Mouse (Mus musculus) retina, postnatal 7 days (tissue): ENCODE data around the gene 4930558K02Rik.
A peak's percentile ranks its signal among the peaks of the same experiment; 100 is the strongest.

Source experiments
- DNase-seq: peaks from one replicate; pipeline ENCODE4 v3.0.0-alpha.2; 2012; ENCODE audit warnings: low read depth, low spot score

Gene 4930558K02Rik

GRCm38 (mm10) chr1:161979536-161979935 lies at the start of gene 4930558K02Rik:
Gene 4930558K02Rik (minus strand): TSS chr1:161979636.
- no peak for DNase-seq

DNA sequence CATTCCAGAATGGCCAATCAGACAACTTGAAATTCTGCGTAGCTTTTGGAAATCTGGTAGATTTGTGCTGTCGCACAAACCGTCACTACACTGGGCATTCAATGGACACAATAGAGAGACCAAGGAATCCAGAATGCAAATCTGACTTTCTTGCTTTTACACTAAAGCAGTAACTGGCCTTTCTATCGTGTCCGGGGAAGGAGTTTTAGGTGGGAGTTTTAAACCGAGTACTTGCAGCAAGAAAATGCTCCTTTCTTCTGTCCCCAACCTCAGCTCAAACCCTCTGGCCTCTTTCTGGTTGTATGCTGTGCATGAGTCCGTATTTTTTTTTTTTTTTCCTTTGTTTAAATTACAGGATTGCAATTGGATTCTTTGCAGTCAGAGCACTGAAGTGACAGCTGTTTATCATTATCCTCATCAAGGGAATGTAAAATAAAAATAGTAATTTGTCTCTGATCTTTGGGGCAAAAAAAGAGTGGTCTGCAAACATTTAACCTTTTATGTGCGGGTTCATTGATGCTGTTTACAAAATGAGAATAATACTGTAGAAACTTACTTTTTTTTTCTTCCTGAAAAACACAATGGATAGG lies 44.3 kb upstream of the 4930558K02Rik start:
- DNase-seq: no peak

- no peak for DNase-seq
Measured at GRCm38 (mm10) chr1:162020766-162021165, 41.3 kb upstream of the 4930558K02Rik start.

DNA sequence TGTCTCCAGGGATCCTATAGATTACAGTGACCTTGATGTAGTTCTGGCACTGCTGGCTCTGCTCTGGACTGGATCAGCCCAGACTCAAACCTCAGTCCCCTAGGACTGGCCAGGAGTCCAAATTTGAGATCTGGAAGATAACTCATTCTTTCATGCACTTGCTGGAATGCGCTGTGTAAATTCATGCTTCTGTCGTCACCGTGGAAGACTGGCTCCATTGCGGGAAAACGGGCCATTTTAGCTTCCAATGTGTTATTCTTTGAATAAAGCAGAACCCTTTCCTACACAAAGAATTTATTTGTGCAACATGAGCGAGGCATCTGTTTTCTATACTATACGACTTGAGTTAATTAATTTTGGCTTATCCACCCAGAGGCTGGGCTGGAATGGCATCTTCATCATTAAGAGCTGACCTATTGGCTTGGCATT lies 40.9 kb upstream of the 4930558K02Rik start:
- no peak for DNase-seq

- no peak for DNase-seq
Measured at GRCm38 (mm10) chr1:162018601-162018977, 39.2 kb upstream of the 4930558K02Rik start.

DNA sequence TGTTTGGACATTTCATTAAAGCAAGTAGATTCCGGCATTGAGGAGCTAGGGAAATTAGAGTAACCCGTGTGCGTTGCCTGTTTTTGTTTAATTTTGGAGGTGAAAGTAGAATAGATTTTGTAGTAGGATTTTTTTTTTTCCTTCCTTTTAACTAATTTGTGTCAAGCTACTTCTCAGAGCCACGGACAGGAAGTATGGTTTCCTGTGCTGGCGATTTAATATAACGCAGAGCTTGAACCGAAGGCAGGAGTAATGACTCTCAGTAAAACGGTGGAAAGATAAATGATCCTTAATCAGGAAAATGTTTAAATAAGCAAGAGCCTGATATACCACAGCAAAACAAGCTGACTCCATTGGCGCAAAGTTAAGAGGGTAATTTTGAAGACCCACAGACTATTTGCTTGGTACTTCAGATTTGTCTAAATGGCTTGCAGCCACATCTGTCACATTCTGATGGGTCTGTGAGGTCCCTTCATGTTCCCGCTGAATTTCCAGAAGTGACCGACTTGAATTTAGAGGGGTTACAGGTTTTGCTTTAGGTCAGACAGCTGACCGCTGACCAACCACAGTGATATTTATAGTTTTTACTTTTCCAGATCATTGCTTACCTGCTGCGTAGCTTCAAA lies 38.7 kb upstream of the 4930558K02Rik start:
- DNase-seq: no peak

- DNase-seq: no peak
Measured at GRCm38 (mm10) chr1:162016982-162017381, 37.5 kb upstream of the 4930558K02Rik start.

- no peak for DNase-seq
Measured at GRCm38 (mm10) chr1:162015247-162015862, 35.9 kb upstream of the 4930558K02Rik start.

DNA sequence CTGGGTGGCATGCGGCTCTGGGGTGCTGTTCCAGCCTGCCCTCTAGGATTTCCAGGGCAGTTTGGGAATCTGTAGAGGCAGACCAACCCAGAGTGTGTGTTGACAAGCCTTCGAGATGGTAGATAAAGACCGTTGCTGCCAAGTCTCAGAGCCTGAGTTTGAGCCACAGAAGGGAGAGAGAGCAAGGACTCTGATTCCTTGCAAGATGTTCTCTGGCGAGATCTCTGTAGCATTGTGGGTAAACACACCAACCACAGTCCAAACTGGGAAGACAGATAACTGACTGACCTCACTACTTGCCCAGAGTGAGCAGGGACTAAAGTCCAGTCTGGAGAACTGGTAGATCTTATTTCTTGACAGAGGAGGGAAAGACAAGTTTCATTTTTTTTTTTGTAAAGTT lies 34.1 kb upstream of the 4930558K02Rik start:
- no peak for DNase-seq

GRCm38 (mm10) chr1:162011523-162012245 lies 32.2 kb upstream of the 4930558K02Rik start:
- no peak for DNase-seq

DNA sequence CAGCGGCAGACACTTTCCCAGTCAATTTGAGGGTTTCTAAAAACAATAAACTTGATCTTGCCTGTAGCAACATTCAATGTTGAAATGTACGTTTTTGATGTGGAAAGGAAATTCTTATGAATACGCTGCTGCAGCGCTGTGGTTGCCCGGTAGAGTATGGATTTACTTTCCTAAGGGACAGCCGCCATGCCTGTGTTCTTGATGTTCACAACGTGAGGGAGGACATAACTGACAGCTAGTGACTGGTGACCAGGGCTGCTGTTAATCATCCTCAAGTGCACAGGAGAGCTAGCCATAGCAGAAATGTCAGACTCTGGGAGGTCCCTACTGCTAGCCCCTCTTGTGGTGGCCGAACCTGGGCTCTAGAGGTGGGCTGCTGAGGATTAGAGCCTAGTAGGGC lies 29.6 kb upstream of the 4930558K02Rik start:
- DNase-seq: no peak

DNA sequence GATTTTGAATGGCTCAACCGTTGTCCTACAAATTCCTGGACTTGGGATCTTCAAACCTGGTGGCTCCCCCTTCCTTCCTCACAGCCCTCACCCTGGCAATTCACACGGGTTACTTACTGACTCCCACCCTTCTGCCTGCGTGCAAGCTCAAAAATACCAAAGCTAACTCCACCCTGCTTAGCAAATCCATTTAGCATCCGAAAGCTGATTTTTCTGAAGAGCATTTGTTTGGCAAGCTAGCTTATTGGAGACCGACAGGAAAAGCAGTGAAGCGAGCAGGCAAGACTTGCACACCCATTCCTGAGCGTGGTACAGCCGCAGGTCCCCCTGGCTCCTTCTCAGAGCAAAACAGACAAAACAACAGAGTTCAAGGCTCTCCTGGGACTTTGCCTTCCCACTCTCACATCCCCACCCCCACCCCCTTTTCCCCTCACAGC lies 29.2 kb upstream of the 4930558K02Rik start:
- DNase-seq: no peak

DNA sequence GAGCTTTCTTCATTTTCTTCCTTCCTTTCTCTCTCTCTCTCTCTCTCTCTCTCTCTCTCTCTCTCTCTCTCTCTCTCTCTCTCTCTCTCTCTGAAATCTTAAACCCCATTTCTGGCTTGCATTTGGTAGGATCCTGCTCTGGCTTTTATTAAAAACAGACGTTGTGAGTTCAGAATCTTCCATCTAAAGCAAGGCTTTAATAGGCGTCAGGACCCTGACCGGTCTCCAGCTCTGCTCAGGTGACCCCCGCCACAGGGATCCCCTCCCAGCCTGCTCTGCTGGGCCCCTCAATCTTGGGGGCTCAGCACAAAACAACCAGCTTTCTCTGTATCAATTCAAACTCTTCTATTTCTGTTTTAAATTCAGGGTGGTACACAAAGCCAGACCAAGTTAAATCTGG lies 28.8 kb upstream of the 4930558K02Rik start:
- DNase-seq: no peak

GRCm38 (mm10) chr1:162006109-162006508 lies 26.7 kb upstream of the 4930558K02Rik start:
- no peak for DNase-seq

- DNase-seq: no peak
Measured at GRCm38 (mm10) chr1:162004821-162005770, 25.7 kb upstream of the 4930558K02Rik start.

DNA sequence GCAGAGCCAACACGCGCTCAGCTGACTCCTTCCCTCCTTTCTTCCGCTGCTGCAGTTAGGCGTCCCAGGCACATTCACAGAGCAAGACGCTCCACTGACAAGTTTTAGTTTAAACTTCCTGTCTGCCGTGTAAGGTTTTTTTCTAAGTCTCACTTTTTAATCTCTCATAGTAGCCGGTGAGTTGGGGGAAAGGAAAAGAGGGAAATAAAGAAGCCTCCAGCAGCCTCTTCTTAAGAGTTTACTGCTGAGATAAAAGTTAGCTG lies 25.0 kb upstream of the 4930558K02Rik start:
- DNase-seq: no peak

- DNase-seq: no peak
Measured at GRCm38 (mm10) chr1:162003729-162004517, 24.5 kb upstream of the 4930558K02Rik start.

- DNase-seq: no peak
Measured at GRCm38 (mm10) chr1:162001328-162001727, 21.9 kb upstream of the 4930558K02Rik start.

- DNase-seq: peak; percentile 56
Measured at GRCm38 (mm10) chr1:161999882-162000371, 20.5 kb upstream of the 4930558K02Rik start.

GRCm38 (mm10) chr1:161999338-161999737 lies 19.9 kb upstream of the 4930558K02Rik start:
- DNase-seq: no peak

- DNase-seq: no peak
Measured at GRCm38 (mm10) chr1:161998781-161999180, 19.3 kb upstream of the 4930558K02Rik start.
